Mouse (Mus musculus): ENCODE data around the gene Dact3.

DNA sequence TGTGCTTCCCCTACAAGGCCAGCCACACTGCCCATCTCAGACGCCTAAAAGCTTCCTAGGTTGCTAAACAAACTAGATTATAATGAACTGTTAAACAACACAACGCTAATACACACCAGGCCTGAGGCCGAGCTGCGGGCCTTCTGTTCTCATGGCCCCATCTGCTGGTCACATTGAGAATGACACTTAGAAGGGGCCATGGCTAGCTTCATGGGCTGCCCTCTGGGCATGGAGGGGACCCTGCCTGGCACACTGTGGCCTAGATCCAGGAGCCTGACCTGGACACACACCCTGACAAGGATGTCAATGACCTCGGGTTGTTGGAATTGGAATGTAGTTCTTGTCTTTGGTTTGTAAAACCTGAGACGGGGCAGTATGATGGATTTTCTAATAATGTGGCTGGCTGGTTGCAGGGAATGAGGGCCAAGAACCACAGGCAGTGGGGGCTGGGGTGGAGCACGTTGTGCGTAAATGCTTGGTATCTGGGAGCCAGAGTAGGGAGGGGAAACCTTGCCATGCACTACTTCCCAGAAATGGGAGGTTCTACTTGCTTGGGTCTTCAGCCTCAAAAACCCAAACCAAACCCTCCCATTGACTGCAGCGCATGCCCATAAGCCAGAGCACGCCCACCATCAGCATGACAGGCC is 38.8 kb downstream of the Dact3 start:
- TF ChIP-seq CTCF (IDR thresholded peaks at IDR 0.05; ENCODE audit: control insufficient read depth, insufficient read depth, low read length) (peak; percentile 89), POLR2A (IDR thresholded peaks at IDR 0.05; ENCODE audit: borderline replicate concordance, control insufficient read depth, low read depth, low read length) (no peak)

All from bone marrow, adult 2 months (tissue).